Mouse (Mus musculus) urinary bladder, postnatal 10 days (tissue): ENCODE results near the gene Kcng4.

Experiments
- DNase-seq: peaks from one replicate; pipeline ENCODE4 v3.0.0; 2022; ENCODE audit warnings: low spot score

The Kcng4 gene

DNA sequence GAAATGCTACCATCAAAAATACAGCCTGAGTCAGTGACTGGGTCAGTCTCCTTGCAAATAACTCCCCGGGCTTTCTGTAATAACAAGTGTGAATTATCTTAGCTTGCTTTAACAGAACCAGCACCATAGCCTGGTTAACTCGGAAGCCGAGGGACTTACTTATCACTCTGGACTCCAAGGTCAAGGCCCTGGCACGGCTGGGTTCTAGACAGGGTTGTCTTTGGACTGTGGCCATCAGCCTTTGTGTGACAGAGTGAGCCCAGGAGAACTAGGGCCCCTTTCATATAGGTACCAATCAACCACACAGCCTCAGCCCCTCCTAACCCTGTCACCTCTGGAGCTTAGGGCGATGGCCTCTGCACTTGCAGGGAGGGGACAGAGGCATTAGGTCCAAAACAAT lies 5.6 kb upstream of the Kcng4 start:
- DNase-seq: no peak

DNA sequence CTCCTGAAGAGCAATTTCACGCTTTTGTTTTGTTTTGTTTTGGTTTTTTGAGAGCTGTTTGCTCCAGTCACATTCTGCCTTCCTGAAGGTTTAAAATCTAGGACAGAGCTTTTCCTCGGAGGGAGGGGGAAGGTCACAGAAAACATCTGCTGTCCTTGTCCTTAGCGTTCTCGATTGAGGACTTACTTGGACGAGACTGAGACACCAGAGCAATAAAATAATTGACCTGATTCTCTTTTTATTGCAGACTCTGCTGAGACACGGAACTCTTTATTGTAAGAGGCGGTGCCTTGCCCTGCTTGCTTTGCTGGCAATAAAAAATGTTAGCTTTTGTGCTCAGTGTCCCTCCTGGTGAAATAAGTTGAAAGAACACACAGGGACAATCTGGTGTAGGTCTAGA lies 4.3 kb upstream of the Kcng4 start:
- DNase-seq: no peak

- DNase-seq: no peak
These were observed 2.8 kb upstream of the Kcng4 start for GRCm38 (mm10) chr8:119638261-119638660.

DNA sequence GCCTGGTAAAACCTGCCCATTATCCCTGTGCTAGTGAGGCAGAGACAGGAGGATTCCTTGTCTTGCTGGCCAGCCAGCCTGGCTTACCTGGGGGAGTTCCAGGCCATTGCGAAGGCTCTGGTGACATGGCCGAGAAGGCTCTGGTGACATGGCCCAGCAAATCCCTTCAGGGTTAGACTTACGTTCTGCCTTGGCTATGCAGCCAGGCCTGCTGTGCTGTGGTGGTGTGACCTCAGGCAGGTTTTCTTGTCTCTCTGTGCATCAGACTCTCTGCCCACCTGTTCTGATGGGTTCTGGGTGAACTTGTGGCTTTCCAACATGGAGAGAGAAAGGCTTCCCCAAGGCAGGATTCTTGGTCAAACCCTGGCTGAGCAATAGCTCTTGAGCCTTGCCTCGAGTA lies 1.9 kb upstream of the Kcng4 start:
- DNase-seq: no peak

DNA sequence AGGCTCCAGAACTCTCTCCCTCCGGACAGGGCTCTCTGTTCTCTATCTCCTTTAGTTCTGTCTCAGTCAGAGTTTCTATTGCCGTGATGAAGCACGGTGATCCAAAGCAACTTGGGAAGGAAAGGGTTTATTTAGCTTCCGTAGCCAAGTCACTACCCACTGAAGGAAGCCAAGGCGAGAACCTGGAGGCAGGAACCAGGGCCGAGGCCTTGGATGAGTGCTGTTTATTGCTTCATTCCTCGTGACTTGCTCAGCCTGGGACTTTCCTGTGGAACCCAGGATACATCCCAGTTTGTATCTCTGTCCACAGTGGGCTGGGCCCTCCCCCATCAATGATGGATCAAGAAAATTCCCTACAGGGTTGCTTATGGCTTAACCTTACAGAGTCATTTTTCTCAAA lies 1.3 kb upstream of the Kcng4 start:
- no peak for DNase-seq

DNA sequence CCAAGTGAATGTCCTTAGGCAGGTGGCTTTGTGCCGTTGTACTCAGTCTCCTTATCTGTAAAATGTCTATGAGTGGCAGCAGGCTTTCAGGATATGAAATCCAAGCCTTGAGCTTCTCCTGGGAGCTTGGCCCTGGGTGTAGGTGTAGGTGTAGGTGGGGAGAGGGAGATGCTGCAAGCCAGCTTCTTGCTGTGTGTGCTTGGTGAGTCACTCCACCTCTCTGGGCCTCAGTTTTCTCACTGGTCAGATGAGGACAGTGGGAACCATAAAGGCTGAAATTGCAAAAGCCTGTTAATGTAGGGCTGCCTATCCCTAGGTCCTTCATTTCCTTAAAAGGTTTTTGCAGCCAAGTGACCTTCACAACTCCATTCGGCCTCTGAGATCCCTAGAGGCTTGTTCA lies 478 bp upstream of the Kcng4 start:
- no peak for DNase-seq

DNA sequence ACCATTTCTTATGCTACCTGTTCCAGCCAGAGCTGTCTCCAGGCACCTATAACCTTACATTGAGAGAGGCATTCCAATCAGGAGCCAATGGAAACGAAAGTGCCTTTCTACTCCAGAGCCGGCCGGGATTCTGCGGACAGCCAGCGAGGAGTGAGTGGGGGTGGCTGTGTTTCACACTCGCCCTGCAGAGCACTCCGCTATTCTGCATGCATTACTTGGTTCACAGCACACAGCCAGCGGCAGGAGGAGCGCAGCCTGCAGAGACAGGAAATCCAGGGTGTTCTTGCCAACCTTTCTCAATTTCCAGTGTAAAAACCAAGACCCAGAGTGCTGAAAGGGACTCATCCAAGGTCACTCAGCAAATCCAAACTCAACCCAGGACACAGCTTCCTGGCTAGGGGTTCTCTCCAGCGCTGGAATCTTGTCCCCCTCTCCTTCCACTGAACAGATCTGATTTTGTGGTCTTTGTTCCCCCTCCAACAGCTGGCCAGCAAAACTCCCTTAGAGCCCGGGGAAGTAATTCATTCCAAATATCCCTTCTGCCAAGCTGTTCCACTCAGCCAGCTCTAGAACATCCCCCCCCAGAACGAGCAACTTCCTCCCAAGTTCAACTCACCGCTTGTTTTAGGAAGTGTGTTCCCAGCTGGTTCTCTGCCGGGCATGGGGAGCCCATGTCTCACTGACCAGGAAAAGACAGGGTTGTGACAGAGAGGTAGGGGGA lies 704 bp downstream of the Kcng4 start:
- no peak for DNase-seq

- no peak for DNase-seq
These were observed 2.6 kb downstream of the Kcng4 start for GRCm38 (mm10) chr8:119632909-119633308.

- no peak for DNase-seq
These were observed 3.2 kb downstream of the Kcng4 start for GRCm38 (mm10) chr8:119632246-119632645.

- DNase-seq: no peak
These were observed 4.6 kb downstream of the Kcng4 start for GRCm38 (mm10) chr8:119630841-119631240.

- no peak for DNase-seq
These were observed 7.7 kb downstream of the Kcng4 start for GRCm38 (mm10) chr8:119627613-119628359.

DNA sequence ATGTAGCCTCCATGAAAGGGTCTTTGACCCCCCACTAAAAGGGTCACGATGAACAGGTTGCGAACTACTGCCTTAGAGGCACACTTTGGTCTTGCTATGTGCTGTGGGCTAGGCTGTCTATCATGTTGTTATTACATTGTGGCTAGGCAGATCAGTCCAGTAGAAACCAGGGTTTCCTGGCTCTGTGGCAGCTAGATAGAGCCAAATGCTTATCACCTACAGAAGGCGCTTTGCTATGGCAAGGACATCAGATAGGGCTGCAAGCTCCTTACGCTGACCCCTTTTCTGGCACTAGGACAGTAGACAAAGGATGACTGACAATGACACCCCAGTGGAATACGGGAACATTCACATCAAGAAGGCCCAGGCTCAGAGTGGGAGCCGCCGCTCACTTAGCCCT lies 8.3 kb downstream of the Kcng4 start:
- no peak for DNase-seq

DNA sequence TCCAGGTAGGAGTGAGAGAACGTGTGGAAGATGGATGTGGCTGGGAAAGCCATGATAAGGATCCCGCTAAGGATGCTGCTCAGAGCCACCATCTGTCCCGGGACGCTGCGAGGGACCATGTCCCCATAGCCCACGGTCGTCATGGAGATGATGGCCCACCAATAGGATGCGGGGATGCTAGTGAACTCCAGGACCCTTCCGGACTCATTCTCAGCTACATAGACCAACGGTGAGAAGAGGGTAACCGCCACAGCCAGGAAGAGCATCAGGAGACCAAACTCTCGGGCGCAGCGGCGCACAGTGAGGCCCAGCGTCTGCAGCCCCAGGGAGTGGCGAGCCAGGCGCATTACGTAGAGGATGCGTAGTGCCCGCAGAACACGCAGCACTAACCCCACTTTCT lies 9.7 kb downstream of the Kcng4 start:
- DNase-seq: no peak

DNA sequence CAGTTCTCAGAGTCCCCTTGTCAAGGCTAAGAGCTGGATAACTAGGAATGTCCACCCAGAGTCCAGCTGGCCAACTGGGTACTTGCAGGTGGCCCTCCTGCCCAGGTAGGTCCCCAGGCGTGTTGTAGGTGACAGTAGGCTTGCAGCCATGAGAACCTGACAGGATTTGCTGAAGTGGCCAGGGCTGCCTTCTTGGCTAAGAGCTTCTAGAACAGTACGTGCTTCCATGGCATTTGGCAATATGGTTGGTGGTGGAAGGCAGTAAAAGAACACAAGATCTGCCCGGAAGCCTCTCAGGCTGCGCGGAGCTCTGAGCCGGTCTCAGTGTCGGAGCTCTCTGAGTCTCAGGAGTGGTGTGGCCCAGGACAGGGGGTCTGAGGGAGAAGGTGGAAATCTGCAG lies 10.6 kb downstream of the Kcng4 start:
- DNase-seq: no peak

DNA sequence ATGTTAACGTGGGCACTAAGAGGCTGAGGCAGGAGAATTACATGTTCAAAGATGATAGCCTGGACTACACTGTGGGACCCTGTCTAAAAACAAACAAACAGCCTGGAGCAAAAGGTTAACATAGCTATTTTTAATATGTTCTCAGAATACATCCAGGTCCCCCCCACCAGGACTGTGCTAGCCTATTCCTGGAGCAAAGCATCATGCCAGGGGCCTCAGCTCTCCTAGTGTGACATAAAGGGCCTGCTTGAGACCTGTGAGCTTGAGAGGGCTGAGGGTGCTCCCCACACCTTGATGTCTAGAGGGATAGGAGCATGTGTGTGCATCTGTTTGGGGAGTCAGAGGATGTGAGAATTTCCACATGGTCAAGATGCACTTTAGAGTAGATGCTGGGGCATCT lies 11.7 kb downstream of the Kcng4 start:
- DNase-seq: no peak

- no peak for DNase-seq
These were observed 12.4 kb downstream of the Kcng4 start for GRCm38 (mm10) chr8:119623061-119623460.

GRCm38 (mm10) chr8:119622555-119622954 lies 12.9 kb downstream of the Kcng4 start:
- DNase-seq: no peak

GRCm38 (mm10) chr8:119620848-119621465 lies 14.5 kb downstream of the Kcng4 start:
- no peak for DNase-seq

- DNase-seq: no peak
These were observed 15.2 kb downstream of the Kcng4 start for GRCm38 (mm10) chr8:119620116-119620840.

DNA sequence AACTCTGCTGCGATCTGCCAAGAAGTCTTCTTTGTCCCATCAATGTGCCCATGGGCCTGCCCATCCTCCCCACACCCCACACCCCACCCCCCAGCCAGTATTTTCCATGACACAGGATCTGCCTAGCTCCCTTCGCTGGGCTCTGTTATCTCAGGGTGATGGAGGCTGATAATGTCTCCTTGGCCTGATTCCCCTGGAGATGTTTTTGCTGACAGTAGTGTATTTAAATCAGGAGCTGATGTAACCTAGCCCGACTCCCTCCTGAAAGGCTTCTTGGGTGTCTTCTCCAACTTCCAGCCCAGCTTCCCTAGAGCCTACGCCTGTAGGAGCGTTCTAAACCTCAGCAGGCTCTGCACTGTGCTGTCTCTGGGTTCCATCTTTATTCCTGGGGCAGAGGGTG lies 16.6 kb downstream of the Kcng4 start:
- DNase-seq: no peak

DNA sequence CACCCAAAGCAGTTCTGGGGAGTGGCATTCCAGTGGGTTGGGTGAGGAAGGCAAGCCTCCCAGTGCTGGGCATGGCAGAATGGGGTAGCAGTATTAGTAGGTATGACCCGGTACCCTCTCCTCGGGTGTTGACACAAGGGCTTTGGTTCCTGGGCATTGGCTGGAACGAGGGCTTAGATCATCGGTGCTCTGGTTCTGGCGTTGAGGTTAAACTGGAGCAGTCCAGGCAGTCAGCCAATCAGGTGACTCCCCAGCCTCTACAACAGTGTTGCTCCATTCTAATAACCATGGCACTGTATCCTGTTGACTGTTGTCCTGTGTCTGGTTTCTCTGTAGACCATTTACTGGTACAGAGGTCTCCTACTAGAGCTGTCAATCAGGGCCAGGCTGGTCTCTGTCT lies 17.9 kb downstream of the Kcng4 start:
- no peak for DNase-seq

DNA sequence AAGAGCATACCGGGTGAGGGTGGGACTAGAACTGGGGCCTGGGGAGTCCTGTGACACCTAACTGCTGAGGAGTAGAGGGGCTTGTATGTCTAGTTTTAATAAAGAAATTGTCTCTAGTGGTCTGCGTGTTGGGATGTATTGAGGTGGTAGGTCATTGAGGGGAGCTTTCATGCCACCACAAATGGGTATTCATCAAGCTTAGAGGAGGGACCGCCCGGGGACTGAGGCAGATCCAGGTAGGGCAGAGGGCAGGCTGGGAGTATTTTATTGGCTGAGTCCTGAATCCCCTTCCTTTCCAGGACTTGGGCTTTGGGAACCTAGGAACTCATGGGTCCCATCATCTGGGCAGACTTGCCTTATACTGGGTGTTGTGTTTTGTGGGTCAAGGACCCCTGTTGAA lies 18.7 kb downstream of the Kcng4 start:
- no peak for DNase-seq

GRCm38 (mm10) chr8:119616358-119616757 lies 19.1 kb downstream of the Kcng4 start:
- no peak for DNase-seq
